Mouse (Mus musculus) testis, adult 2 months (tissue): ENCODE measurements around the gene Ager. TPM values are rescaled to one million over a fixed set of nuclear protein-coding genes. Genes with fewer than 3 reads are reported as not detected.

ENCODE experiments used
- H3K27ac ChIP-seq: fragments of 200-500 bp; 2 replicates; pipeline ENCODE4 v1.5.1; 2012; ENCODE audit warnings: low read depth, low read length; ENCODE audit not compliant: control insufficient read depth, insufficient read depth
- H3K27me3 ChIP-seq: fragments of 200-500 bp; 2 replicates; pipeline ENCODE4 v1.6.1; 2012; ENCODE audit warnings: mild to moderate bottlenecking, low read length, moderate library complexity; ENCODE audit not compliant: control insufficient read depth, insufficient read depth
- H3K36me3 ChIP-seq: fragments of 200-500 bp; 2 replicates; pipeline ENCODE4 v1.6.1; 2012; ENCODE audit warnings: mild to moderate bottlenecking, low read length; ENCODE audit not compliant: control insufficient read depth, insufficient read depth
- H3K4me1 ChIP-seq: fragments of 200-500 bp; 2 replicates; pipeline ENCODE4 v1.6.1; 2012; ENCODE audit warnings: low read length; ENCODE audit not compliant: control insufficient read depth, insufficient read depth
- H3K4me3 ChIP-seq: fragments of 200-500 bp; 2 replicates; pipeline ENCODE4 v1.5.1; 2012; ENCODE audit warnings: low read depth, mild to moderate bottlenecking, low read length, moderate library complexity, mixed read lengths; ENCODE audit not compliant: control insufficient read depth
- CTCF ChIP-seq: fragments of 200-500 bp; IDR thresholded peaks from 2 replicates; pipeline ENCODE4 v1.5.1; 2012; ENCODE audit warnings: low read depth, mild to moderate bottlenecking, inconsistent platforms, low read length, moderate library complexity; ENCODE audit not compliant: control insufficient read depth, insufficient read depth, insufficient replicate concordance
- POLR2A ChIP-seq: fragments of 200-500 bp; IDR thresholded peaks from 2 replicates; pipeline ENCODE4 v1.6.1; 2012; ENCODE audit warnings: low read depth, mild to moderate bottlenecking, inconsistent platforms, low read length, moderate library complexity; ENCODE audit not compliant: control insufficient read depth
- polyA plus RNA-seq: library from polyadenylated mRNA; depleted of rRNA; stranded (reverse); fragments of >200 nt; gene quantifications from 2 replicates; pipeline ENCODE4 v1.2.3, GENCODE M21; 2012

The Ager gene
- polyA plus RNA-seq, 1 experiment: 0.43 TPM

DNA sequence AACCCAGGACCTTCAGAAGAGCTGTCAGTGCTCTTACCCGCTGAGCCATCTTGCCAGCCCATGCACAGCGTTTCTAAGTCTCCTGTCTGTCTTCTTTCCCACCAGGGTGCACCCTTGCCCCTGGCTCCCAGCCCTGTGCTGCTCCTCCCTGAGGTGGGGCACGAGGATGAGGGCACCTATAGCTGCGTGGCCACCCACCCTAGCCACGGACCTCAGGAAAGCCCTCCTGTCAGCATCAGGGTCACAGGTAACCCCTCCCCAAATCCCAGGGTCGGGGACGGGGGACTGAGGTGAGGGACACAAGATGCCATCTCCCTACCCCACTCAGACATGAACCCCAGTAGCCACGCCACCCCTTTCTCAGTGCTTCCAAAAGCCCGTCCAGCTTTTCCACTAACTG is 2.2 kb downstream of the Ager start:
- TF ChIP-seq CTCF (no peak), POLR2A (no peak)
- H3K4me1 ChIP-seq: no peaks in the 10 kb centered on the region; the same call in 1 of the 2 replicates
- no peaks in the 10 kb centered on the region for H3K27me3 ChIP-seq
- H3K4me3 ChIP-seq: no peak overlapping the region
- no peaks in the 10 kb centered on the region for H3K36me3 ChIP-seq
- H3K27ac ChIP-seq: no peak overlapping the region

GRCm38 (mm10) chr17:34601796-34602195 is 4.1 kb downstream of the Ager start:
- Histone ChIP-seq H3K4me1 (peaks cover 10% of the 10 kb centered on the region), H3K36me3 (no peaks in the 10 kb centered on the region), H3K27ac (no peak overlapping the region), H3K27me3 (no peaks in the 10 kb centered on the region), H3K4me3 (peak overlapping the region; percentile 90)
- TF ChIP-seq POLR2A (no peak), CTCF (no peak)

GRCm38 (mm10) chr17:34603375-34604060 is 5.9 kb downstream of the Ager start, which contains the start of gene Rnf5:
Gene Rnf5 (minus strand): TSS chr17:34603690.
- Histone ChIP-seq H3K27me3 (no peaks in the 10 kb centered on the region), H3K27ac (peak within 1 kb of the TSS; percentile 97), H3K36me3 (no peaks in the 10 kb centered on the region), H3K4me3 (peak within 1 kb of the TSS; percentile 90), H3K4me1 (peaks cover 10% of the 10 kb centered on the region)
- TF ChIP-seq POLR2A (peak; percentile 29; the same call in 1 of the 2 replicates), CTCF (no peak)

- H3K4me1 ChIP-seq: peaks cover 10% of the 10 kb centered on the region
- H3K4me3 ChIP-seq: peak within 1 kb of the TSS; percentile 90
- no peaks in the 10 kb centered on the region for H3K27me3 ChIP-seq
- TF ChIP-seq POLR2A (peak; percentile 98), CTCF (no peak)
- no peaks in the 10 kb centered on the region for H3K36me3 ChIP-seq
- H3K27ac ChIP-seq: peak within 1 kb of the TSS; percentile 97
These were observed 6.4 kb downstream of the Ager start, which contains the start of gene Agpat1 for GRCm38 (mm10) chr17:34604061-34604508. Gene Agpat1 (plus strand): TSS chr17:34604262.

DNA sequence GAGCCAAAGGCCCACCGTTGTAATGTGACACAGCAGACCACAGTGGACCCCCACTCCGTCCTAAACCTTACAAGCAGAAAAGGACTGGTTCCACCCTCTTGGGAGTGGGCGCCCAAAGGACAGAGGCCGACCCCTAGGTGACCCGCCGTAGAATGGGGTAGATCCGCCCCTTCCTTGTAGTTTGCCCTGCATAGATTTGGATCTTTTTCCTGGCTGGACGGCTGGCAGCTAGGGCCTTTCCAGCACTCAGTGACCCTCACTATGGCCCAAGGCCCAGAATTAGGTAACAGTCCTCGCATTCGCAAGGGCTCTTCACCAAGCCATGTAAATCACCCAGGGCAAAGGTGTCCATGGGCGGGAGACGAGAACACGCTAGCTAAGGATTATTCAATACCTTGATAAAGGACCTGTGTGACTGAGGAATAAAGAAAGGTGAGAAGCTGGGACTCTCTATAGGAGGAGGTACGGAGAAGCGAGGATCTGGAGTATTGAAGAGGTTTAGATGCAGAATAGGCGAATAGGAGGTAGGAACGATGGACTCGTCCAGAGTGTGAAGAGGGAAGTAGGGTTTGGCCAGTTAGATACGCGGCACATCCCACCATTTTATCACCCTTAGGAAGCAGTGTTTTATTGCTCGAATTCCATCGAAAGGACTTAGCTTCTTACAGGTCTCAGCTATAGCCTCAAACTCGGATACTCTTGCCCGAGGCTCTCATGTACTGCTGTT is 7.0 kb downstream of the Ager start:
- peaks cover 10% of the 10 kb centered on the region for H3K4me1 ChIP-seq
- TF ChIP-seq POLR2A (no peak), CTCF (no peak)
- H3K4me3 ChIP-seq: peak overlapping the region; percentile 90
- peak overlapping the region; percentile 97 for H3K27ac ChIP-seq
- H3K27me3 ChIP-seq: no peaks in the 10 kb centered on the region
- no peaks in the 10 kb centered on the region for H3K36me3 ChIP-seq

DNA sequence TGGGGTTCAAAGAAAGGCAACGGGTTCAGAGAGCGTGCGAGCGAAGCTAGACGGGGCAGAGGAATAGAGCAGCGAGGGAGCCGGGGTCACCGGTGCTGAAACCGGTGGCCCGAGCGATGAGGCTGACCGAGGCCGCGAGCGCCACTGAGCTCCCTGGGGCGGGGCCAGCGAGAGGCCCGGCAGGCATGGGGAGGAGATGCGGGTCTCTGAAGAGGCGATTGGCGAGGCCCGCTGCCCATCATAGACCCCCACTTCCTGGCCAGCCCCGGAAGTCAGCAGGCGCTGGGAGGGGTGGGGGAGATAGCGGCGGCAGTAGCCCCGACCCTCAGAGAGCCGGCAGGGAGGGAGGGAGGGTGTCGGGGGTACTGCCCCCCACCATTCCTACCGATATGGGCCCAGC is 7.9 kb downstream of the Ager start:
- peaks cover 10% of the 10 kb centered on the region for H3K4me1 ChIP-seq
- H3K27me3 ChIP-seq: no peaks in the 10 kb centered on the region
- no peaks in the 10 kb centered on the region; the same call in 1 of the 2 replicates for H3K36me3 ChIP-seq
- TF ChIP-seq POLR2A: peak; percentile 90
- no peak for TF ChIP-seq CTCF
- H3K4me3 ChIP-seq: peak overlapping the region; percentile 90
- H3K27ac ChIP-seq: peak overlapping the region; percentile 97
